Mouse (Mus musculus) midbrain, embryonic 13.5 days (tissue): ENCODE data around the gene Olfr572. TPM values are rescaled to one million over a fixed set of nuclear protein-coding genes. Genes with fewer than 3 reads are reported as not detected.

Experiments
- ATAC-seq: fragments of 200-750 bp; cut with Nextera tagmentation; 2 replicates; pipeline ENCODE4 v1.8.0; 2017; ENCODE audit warnings: mild to moderate bottlenecking, moderate TSS enrichment, moderate library complexity
- H3K27ac ChIP-seq: fragments of 300-500 bp; sonication (generic); 2 replicates; pipeline ENCODE4 v1.5.1; 2015; ENCODE audit warnings: inconsistent platforms, mild to moderate bottlenecking, moderate library complexity
- H3K27me3 ChIP-seq: fragments of 300-500 bp; sonication (generic); 2 replicates; pipeline ENCODE4 v1.6.1; 2015; ENCODE audit warnings: mild to moderate bottlenecking, inconsistent platforms
- H3K36me3 ChIP-seq: fragments of 300-500 bp; sonication (generic); 2 replicates; pipeline ENCODE4 v1.6.1; 2015; ENCODE audit warnings: mild to moderate bottlenecking, inconsistent platforms
- H3K4me1 ChIP-seq: fragments of 300-500 bp; sonication (generic); replicated peaks from 2 replicates; pipeline ENCODE4 v1.6.1; 2015; ENCODE audit warnings: inconsistent platforms
- H3K4me2 ChIP-seq: fragments of 300-500 bp; sonication (generic); replicated peaks from 2 replicates; pipeline ENCODE4 v1.6.1; 2015; ENCODE audit warnings: moderate library complexity, mild to moderate bottlenecking, inconsistent platforms
- H3K4me3 ChIP-seq: fragments of 300-500 bp; sonication (generic); replicated peaks from 2 replicates; pipeline ENCODE4 v1.5.1; 2015; ENCODE audit warnings: mild to moderate bottlenecking, inconsistent platforms
- H3K9ac ChIP-seq: fragments of 300-500 bp; sonication (generic); replicated peaks from 2 replicates; pipeline ENCODE4 v1.6.1; 2015; ENCODE audit warnings: mild to moderate bottlenecking, inconsistent platforms
- H3K9me3 ChIP-seq: fragments of 300-500 bp; sonication (generic); 2 replicates; pipeline ENCODE4 v1.6.1; 2016; ENCODE audit warnings: mild to moderate bottlenecking, inconsistent platforms
- WGBS: fragments of 180-500 bp; shearing (Covaris S2); methylation state at CpG from one replicate; pipeline ENCODE4 v1.1.7; 2015; 5-methylcytosine and 5-hydroxymethylcytosine counted together
- polyA plus RNA-seq: library from polyadenylated mRNA; unstranded; fragments of >200 nt; fragmentation: Nextera tagmentation; extraction: Ambion mirVana; gene quantifications from 2 replicates; pipeline ENCODE4 v1.2.1, GENCODE M21; 2015

The Olfr572 gene
- polyA plus RNA-seq, 1 experiment from 2014 or later: not detected

DNA sequence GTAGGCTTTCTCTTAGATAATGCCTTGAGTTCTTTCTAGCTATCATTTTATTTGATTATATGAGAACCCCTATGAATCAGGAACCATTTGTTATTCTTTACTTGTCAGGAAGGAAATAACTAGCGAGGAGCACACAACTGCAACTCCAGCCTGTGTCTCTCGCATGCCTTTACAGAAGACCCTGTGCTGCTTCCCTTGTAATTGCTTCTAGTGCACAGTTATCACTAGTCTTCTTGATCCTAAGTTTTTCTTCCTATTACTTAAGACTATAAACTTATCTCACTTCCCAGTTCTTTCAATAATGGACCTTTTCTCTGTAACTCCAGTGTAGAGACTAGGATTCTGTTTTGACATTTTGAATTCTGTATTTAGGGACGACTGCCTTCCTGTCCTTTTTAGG lies 33.9 kb downstream of the Olfr572 start:
- H3K4me1 ChIP-seq: no peaks in the 10 kb centered on the region
- H3K4me2 ChIP-seq: no peak overlapping the region
- no peaks in the 10 kb centered on the region for H3K27me3 ChIP-seq
- H3K9me3 ChIP-seq: no peaks in the 10 kb centered on the region
- ATAC-seq: no peak
- H3K27ac ChIP-seq: no peak overlapping the region
- 82% methylated on average over 3 of the region's 3 CpGs for WGBS
- H3K9ac ChIP-seq: no peak overlapping the region
- H3K4me3 ChIP-seq: no peak overlapping the region
- no peaks in the 10 kb centered on the region for H3K36me3 ChIP-seq

DNA sequence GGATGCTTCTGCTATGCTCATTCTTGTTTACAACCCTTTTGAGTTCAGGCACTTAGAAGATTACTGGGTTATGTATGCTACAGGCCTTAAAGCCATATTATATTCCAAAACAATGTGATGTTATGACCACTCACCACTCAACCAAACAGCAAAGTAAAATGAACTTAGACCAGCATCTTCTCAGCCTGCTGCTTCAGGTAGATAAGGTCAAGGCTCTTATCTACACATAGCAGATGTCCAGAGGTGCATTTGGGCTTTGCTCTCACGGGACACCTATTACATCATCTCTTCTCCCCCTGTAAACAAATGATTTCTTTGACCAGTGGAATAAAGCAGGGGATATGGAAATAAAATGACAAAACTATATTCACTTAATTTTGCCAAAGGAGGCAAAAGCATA lies 34.4 kb downstream of the Olfr572 start, which contains the start of gene Olfr575:
Gene Olfr575 (minus strand): TSS at position 183 of the 400 bp plus-strand sequence.
- H3K27me3 ChIP-seq: no peaks in the 10 kb centered on the region
- 74% methylated on average over 1 of the region's 1 CpGs for WGBS
- no peak for ATAC-seq

DNA sequence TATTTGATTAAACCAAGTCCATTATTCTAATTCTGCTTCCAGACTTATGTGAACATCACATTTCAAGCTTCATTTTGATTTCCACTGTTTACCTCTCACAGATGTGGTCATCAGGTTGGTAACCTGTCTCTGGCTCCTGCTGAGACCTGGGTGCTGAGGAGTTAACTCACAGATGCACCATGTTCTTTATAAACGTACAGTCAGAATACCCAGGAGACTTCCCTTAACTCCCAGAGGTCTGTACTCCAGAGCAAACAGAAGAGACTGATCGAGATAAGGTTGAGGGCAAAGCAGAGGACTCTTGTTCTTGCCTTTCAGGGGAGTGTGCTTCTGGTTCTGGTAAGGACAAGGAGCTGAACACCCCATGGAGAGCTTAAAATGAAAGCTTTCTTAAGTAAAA lies 38.2 kb downstream of the Olfr572 start, which contains the start of gene Olfr576:
Gene Olfr576 (plus strand): TSS at position 301 of the 400 bp plus-strand sequence.
- 61% methylated on average over 2 of the region's 2 CpGs for WGBS
- H3K27me3 ChIP-seq: no peaks in the 10 kb centered on the region
- no peak within 1 kb of the TSS for H3K9ac ChIP-seq
- H3K4me1 ChIP-seq: no peaks in the 10 kb centered on the region
- no peaks in the 10 kb centered on the region for H3K9me3 ChIP-seq
- ATAC-seq: no peak
- no peak within 1 kb of the TSS for H3K4me2 ChIP-seq
- no peak within 1 kb of the TSS for H3K4me3 ChIP-seq
- H3K27ac ChIP-seq: no peak within 1 kb of the TSS
- H3K36me3 ChIP-seq: no peaks in the 10 kb centered on the region

More for the DNA sequence above, 34.4 kb downstream of the Olfr572 start, which contains the start of gene Olfr575:
- Histone ChIP-seq H3K4me2 (no peak within 1 kb of the TSS), H3K4me3 (no peak within 1 kb of the TSS), H3K9me3 (no peaks in the 10 kb centered on the region), H3K9ac (no peak within 1 kb of the TSS), H3K4me1 (no peaks in the 10 kb centered on the region), H3K27ac (no peak within 1 kb of the TSS), H3K36me3 (no peaks in the 10 kb centered on the region)

DNA sequence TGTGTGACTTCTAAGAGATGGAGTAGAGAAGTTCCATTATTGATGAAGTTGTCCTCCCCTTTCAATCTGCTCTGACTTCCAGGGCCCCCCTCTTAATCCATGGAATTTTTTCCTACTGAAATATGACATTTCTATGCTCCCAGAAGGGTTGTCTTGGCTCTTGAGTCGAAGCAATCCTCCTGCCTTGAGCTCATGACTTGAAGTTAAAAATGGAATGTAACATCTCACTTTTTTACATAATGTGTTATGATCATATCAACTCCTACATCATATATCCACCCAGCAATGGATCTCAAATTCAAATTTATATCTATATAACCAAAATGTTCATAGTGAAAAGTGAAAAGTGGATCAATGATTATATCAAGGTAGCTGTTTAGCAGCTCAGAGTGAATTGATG lies 50.2 kb downstream of the Olfr572 start:
- H3K9ac ChIP-seq: no peak overlapping the region
- H3K27me3 ChIP-seq: no peaks in the 10 kb centered on the region
- no peaks in the 10 kb centered on the region for H3K9me3 ChIP-seq
- no peak overlapping the region for H3K27ac ChIP-seq
- 32% methylated on average over 1 of the region's 1 CpGs for whole genome bisulfite sequencing
- H3K4me1 ChIP-seq: no peaks in the 10 kb centered on the region
- H3K4me2 ChIP-seq: no peak overlapping the region
- H3K4me3 ChIP-seq: no peak overlapping the region
- no peaks in the 10 kb centered on the region for H3K36me3 ChIP-seq
- ATAC-seq: no peak

DNA sequence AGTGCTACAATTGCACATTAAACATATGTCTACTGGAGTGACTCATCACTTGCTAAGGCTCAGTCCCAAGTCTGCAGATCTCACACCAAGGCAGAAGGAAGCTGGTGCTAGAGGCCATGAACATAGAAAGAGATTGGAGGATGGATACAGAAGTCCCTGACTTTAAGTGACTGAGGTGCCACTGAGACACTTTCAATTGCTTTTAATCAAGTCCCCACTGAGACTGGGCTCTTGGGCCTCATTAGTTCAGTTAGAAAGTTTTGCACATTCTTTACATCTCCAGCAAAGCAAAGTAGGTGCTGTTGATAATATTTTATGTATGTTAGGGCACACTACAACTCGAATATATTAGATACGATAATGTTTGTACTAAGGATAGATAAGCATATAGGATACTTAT lies 51.6 kb downstream of the Olfr572 start, which contains the start of gene Olfr577:
Gene Olfr577 (minus strand): TSS at position 101 of the 400 bp plus-strand sequence.
- Histone ChIP-seq H3K27ac (no peak within 1 kb of the TSS), H3K36me3 (no peaks in the 10 kb centered on the region), H3K9ac (no peak within 1 kb of the TSS), H3K4me3 (no peak within 1 kb of the TSS), H3K27me3 (no peaks in the 10 kb centered on the region), H3K4me2 (no peak within 1 kb of the TSS), H3K4me1 (no peaks in the 10 kb centered on the region), H3K9me3 (no peaks in the 10 kb centered on the region)
- ATAC-seq: no peak
- 88% methylated on average over 2 of the region's 2 CpGs for WGBS

Other genes with a start within 250 kb of the Olfr572 start
- gene Trim68, start 237.1 kb upstream of the Olfr572 start, polyA plus RNA-seq: 7.3 and 8.0 TPM in 2 replicates
- gene Olfr557, start 228.5 kb upstream of the Olfr572 start, polyA plus RNA-seq: not detected in 2 replicates
- gene Olfr558, start 222.2 kb upstream of the Olfr572 start, polyA plus RNA-seq: 0.07 TPM in 1 of 2 replicates, not detected in the other
- gene Olfr33, start 205.3 kb upstream of the Olfr572 start, polyA plus RNA-seq: not detected in 2 replicates
- not detected in 2 replicates for gene Olfr559, start 196.9 kb upstream of the Olfr572 start, polyA plus RNA-seq
- gene Olfr560, start 165.0 kb upstream of the Olfr572 start, polyA plus RNA-seq: not detected in 2 replicates
- not detected in 2 replicates for gene Olfr78, start 164.9 kb upstream of the Olfr572 start, polyA plus RNA-seq
- not detected in 2 replicates for gene Olfr561, start 153.2 kb upstream of the Olfr572 start, polyA plus RNA-seq
- not detected in 2 replicates for gene Olfr564, start 120.9 kb upstream of the Olfr572 start, polyA plus RNA-seq
- not detected in 2 replicates for gene Olfr566, start 65.6 kb upstream of the Olfr572 start, polyA plus RNA-seq
- not detected in 2 replicates for gene Olfr568, start 47.3 kb upstream of the Olfr572 start, polyA plus RNA-seq
- gene Olfr569, start 33.5 kb upstream of the Olfr572 start, polyA plus RNA-seq: not detected in 2 replicates
- not detected in 2 replicates for gene Olfr570, start 29.8 kb upstream of the Olfr572 start, polyA plus RNA-seq
- not detected in 2 replicates for gene Olfr571, start 6.9 kb upstream of the Olfr572 start, polyA plus RNA-seq
- gene Olfr573-ps1, start 18.2 kb downstream of the Olfr572 start, polyA plus RNA-seq: not detected in 2 replicates
- gene Olfr574, start 24.1 kb downstream of the Olfr572 start, polyA plus RNA-seq: not detected in 2 replicates
- not detected in 2 replicates for gene Olfr575, start 34.4 kb downstream of the Olfr572 start, polyA plus RNA-seq
- not detected in 2 replicates for gene Olfr576, start 38.3 kb downstream of the Olfr572 start, polyA plus RNA-seq
- not detected in 2 replicates for gene Olfr577, start 51.5 kb downstream of the Olfr572 start, polyA plus RNA-seq
- not detected in 2 replicates for gene Olfr578, start 64.9 kb downstream of the Olfr572 start, polyA plus RNA-seq
- gene Olfr582, start 113.6 kb downstream of the Olfr572 start, polyA plus RNA-seq: not detected in 2 replicates
- gene Olfr583, start 126.9 kb downstream of the Olfr572 start, polyA plus RNA-seq: not detected in 2 replicates
- gene Olfr584, start 157.5 kb downstream of the Olfr572 start, polyA plus RNA-seq: not detected in 2 replicates
- gene Olfr585, start 173.3 kb downstream of the Olfr572 start, polyA plus RNA-seq: not detected in 2 replicates
- not detected in 2 replicates for gene Olfr586, start 201.2 kb downstream of the Olfr572 start, polyA plus RNA-seq
- gene Olfr588-ps1, start 216.5 kb downstream of the Olfr572 start, polyA plus RNA-seq: not detected in 2 replicates
- gene Olfr589, start 231.9 kb downstream of the Olfr572 start, polyA plus RNA-seq: not detected in 2 replicates